Comparison of ENCODE assay signal across 8 mouse cellular contexts in genomic region chr4:63409317-63409907, GRCm38 (mm10). TPM values are rescaled to one million over a fixed set of nuclear protein-coding genes. Genes with fewer than 3 reads are reported as not detected.
A peak's percentile ranks its signal among the peaks of the same experiment; 100 is the strongest.
DNase-seq lines count a peak whose midpoint lies in the region; ATAC-seq lines count a peak whose summit lies in the region.

No protein-coding gene starts in this region.

- peak overlapping the region; percentile 81 for H3K4me2 ChIP-seq in hindbrain, embryonic 14.5 days (replicated peaks)
- peak overlapping the region; percentile 100 for H3K4me2 ChIP-seq in lung, embryonic 16.5 days (ENCODE audit: low read depth, low read length)
- peak overlapping the region; percentile 83 for H3K4me2 ChIP-seq in stomach, embryonic 14.5 days (replicated peaks; ENCODE audit: low read depth, low read length)

- WGBS in forebrain, embryonic 10.5 days = 5% methylated on average over 18 of the region's 18 CpGs
- 2% methylated on average over 18 of the region's 18 CpGs for WGBS in hindbrain, embryonic 14.5 days
- 3% methylated on average over 18 of the region's 18 CpGs for WGBS in lung, embryonic 16.5 days
- WGBS in stomach, embryonic 14.5 days = 3% methylated on average over 18 of the region's 18 CpGs

- H3K4me1 ChIP-seq in forebrain, embryonic 10.5 days = peaks cover 43% of the 10 kb centered on the region
- H3K4me1 ChIP-seq in hindbrain, embryonic 14.5 days (replicated peaks; ENCODE audit: control insufficient read depth, insufficient read depth, low read length) = peaks cover 27% of the 10 kb centered on the region
- peaks cover 48% of the 10 kb centered on the region for H3K4me1 ChIP-seq in lung, embryonic 16.5 days (replicated peaks; ENCODE audit: control insufficient read depth, insufficient read depth, low read length)
- peaks cover 26% of the 10 kb centered on the region for H3K4me1 ChIP-seq in stomach, embryonic 14.5 days (ENCODE audit: control insufficient read depth, insufficient read depth, low read length)

- ATAC-seq in hindbrain, embryonic 14.5 days (ENCODE audit: low FRiP score) = no peak
- ATAC-seq in lung, embryonic 16.5 days (ENCODE audit: low read depth) = no peak
- ATAC-seq in stomach, embryonic 14.5 days (ENCODE audit: insufficient number of reproducible peaks, insufficient read depth, low FRiP score, low read depth) = no peak

- H3K4me3 ChIP-seq in forebrain, embryonic 10.5 days = peak overlapping the region; percentile 73
- peak overlapping the region; percentile 47 for H3K4me3 ChIP-seq in hindbrain, embryonic 14.5 days (replicated peaks; ENCODE audit: low read length)
- peak overlapping the region; percentile 74 for H3K4me3 ChIP-seq in lung, embryonic 16.5 days (ENCODE audit: low read length)
- H3K4me3 ChIP-seq in stomach, embryonic 14.5 days (ENCODE audit: low read depth, low read length) = peak overlapping the region; percentile 43

- H3K9ac ChIP-seq in hindbrain, embryonic 14.5 days = peak overlapping the region; percentile 53; the same call in 1 of the 2 replicates
- H3K9ac ChIP-seq in lung, embryonic 16.5 days (ENCODE audit: low read length) = peak overlapping the region; percentile 65
- H3K9ac ChIP-seq in stomach, embryonic 14.5 days (replicated peaks; ENCODE audit: low read depth, low read length) = peak overlapping the region; percentile 15; the same call in 1 of the 2 replicates

- peak; percentile 14 for DNase-seq in spleen, adult 12 weeks (ENCODE audit: low spot score)
- no peak for DNase-seq in spleen, postnatal 14 days (ENCODE audit: low spot score in 2 of 2)
- no peak for DNase-seq in forebrain, embryonic 10.5 days (ENCODE audit: extremely low spot score, low spot score)
- peak; percentile 56 for DNase-seq in hindbrain, embryonic 14.5 days (ENCODE audit: low spot score)
- no peak for DNase-seq in urinary bladder, adult 18-20 months (ENCODE audit: low spot score in 2 of 2)
- DNase-seq in urinary bladder, postnatal 25 days (ENCODE audit: low spot score) = no peak

- peak overlapping the region; percentile 84 for H3K27ac ChIP-seq in forebrain, embryonic 10.5 days
- H3K27ac ChIP-seq in hindbrain, embryonic 14.5 days = no peak overlapping the region
- H3K27ac ChIP-seq in lung, embryonic 16.5 days (ENCODE audit: low read length) = peak overlapping the region; percentile 77
- no peak overlapping the region for H3K27ac ChIP-seq in stomach, embryonic 14.5 days (ENCODE audit: low read length)

- H3K36me3 ChIP-seq in forebrain, embryonic 10.5 days (replicated peaks) = no peaks in the 10 kb centered on the region
- no peaks in the 10 kb centered on the region for H3K36me3 ChIP-seq in hindbrain, embryonic 14.5 days (replicated peaks; ENCODE audit: control insufficient read depth, insufficient read depth)
- H3K36me3 ChIP-seq in lung, embryonic 16.5 days (ENCODE audit: control insufficient read depth, insufficient read depth, low read length) = no peaks in the 10 kb centered on the region
- no peaks in the 10 kb centered on the region for H3K36me3 ChIP-seq in stomach, embryonic 14.5 days (ENCODE audit: control insufficient read depth, insufficient read depth, low read length)

- peaks cover 19% of the 10 kb centered on the region for H3K27me3 ChIP-seq in forebrain, embryonic 10.5 days (ENCODE audit: poor library complexity, severe bottlenecking)
- H3K27me3 ChIP-seq in hindbrain, embryonic 14.5 days (ENCODE audit: control insufficient read depth, insufficient read depth, low read length) = no peaks in the 10 kb centered on the region
- no peaks in the 10 kb centered on the region; the same call in 1 of the 2 replicates for H3K27me3 ChIP-seq in lung, embryonic 16.5 days (ENCODE audit: control insufficient read depth, insufficient read depth, low read depth, low read length)
- H3K27me3 ChIP-seq in stomach, embryonic 14.5 days (ENCODE audit: control insufficient read depth, insufficient read depth, low read length) = no peaks in the 10 kb centered on the region

- no peaks in the 10 kb centered on the region for H3K9me3 ChIP-seq in forebrain, embryonic 10.5 days
- no peaks in the 10 kb centered on the region for H3K9me3 ChIP-seq in hindbrain, embryonic 14.5 days (ENCODE audit: control insufficient read depth, low read length)
- H3K9me3 ChIP-seq in lung, embryonic 16.5 days (ENCODE audit: control insufficient read depth, low read length) = no peaks in the 10 kb centered on the region
- no peaks in the 10 kb centered on the region for H3K9me3 ChIP-seq in stomach, embryonic 14.5 days (ENCODE audit: control insufficient read depth, low read depth, low read length)

RNA-seq across cellular contexts. Expression of gene Akna, which starts 6.3 kb away (rescaled TPM):
- polyA plus RNA-seq in forebrain, embryonic 10.5 days (2016; fragmentation: Nextera tagmentation; extraction: Ambion mirVana) = 10.2 and 13.1 TPM in 2 replicates
- polyA plus RNA-seq in hindbrain, embryonic 14.5 days (2014; fragmentation: Nextera tagmentation; extraction: Ambion mirVana) = 3.9 and 4.6 TPM in 2 replicates
- polyA plus RNA-seq in lung, embryonic 16.5 days (2015; fragmentation: Nextera tagmentation; extraction: Ambion mirVana) = 10.2 and 10.6 TPM in 2 replicates
- polyA plus RNA-seq in stomach, embryonic 14.5 days (2014; fragmentation: Nextera tagmentation; extraction: Ambion mirVana) = 6.9 and 7.0 TPM in 2 replicates

RNA-seq across cellular contexts. Expression of gene Orm2, which starts 47.2 kb away (rescaled TPM):
- polyA plus RNA-seq in forebrain, embryonic 10.5 days (2016; fragmentation: Nextera tagmentation; extraction: Ambion mirVana) = not detected in 2 replicates
- not detected in 2 replicates for polyA plus RNA-seq in hindbrain, embryonic 14.5 days (2014; fragmentation: Nextera tagmentation; extraction: Ambion mirVana)
- not detected in 2 replicates for polyA plus RNA-seq in lung, embryonic 16.5 days (2015; fragmentation: Nextera tagmentation; extraction: Ambion mirVana)
- polyA plus RNA-seq in stomach, embryonic 14.5 days (2014; fragmentation: Nextera tagmentation; extraction: Ambion mirVana) = not detected in 2 replicates

RNA-seq across cellular contexts. Expression of gene Orm3, which starts 53.5 kb away (rescaled TPM):
- polyA plus RNA-seq in forebrain, embryonic 10.5 days (2016; fragmentation: Nextera tagmentation; extraction: Ambion mirVana) = not detected in 2 replicates
- polyA plus RNA-seq in hindbrain, embryonic 14.5 days (2014; fragmentation: Nextera tagmentation; extraction: Ambion mirVana) = not detected in 2 replicates
- polyA plus RNA-seq in lung, embryonic 16.5 days (2015; fragmentation: Nextera tagmentation; extraction: Ambion mirVana) = not detected in 2 replicates
- not detected in 2 replicates for polyA plus RNA-seq in stomach, embryonic 14.5 days (2014; fragmentation: Nextera tagmentation; extraction: Ambion mirVana)

Comparison
In these comparisons a context has a peak if more than half of its experiments do, and no peak if none do; other contexts are left out.
1. DNase-seq: peak in spleen, adult 12 weeks (single experiment) and hindbrain, embryonic 14.5 days (single experiment); none in spleen, postnatal 14 days (0 of 2), forebrain, embryonic 10.5 days (single experiment), urinary bladder, adult 18-20 months (0 of 2) and urinary bladder, postnatal 25 days (single experiment).
2. H3K27ac ChIP-seq: peak in forebrain, embryonic 10.5 days (single experiment) and lung, embryonic 16.5 days (single experiment); none in hindbrain, embryonic 14.5 days (single experiment) and stomach, embryonic 14.5 days (single experiment).
3. H3K9ac ChIP-seq: peak in every context shown above with its lines; median percentile 65 in lung, embryonic 16.5 days; 53 in hindbrain, embryonic 14.5 days; 15 in stomach, embryonic 14.5 days.
4. Peak in every context shown above with its lines, with median percentiles within 50 percentile points of each other: H3K4me3 ChIP-seq and H3K4me2 ChIP-seq.